Mouse (Mus musculus) intestine, embryonic 16.5 days (tissue): Measurements from ENCODE around the gene Slc6a12. TPM values are rescaled to one million over a fixed set of nuclear protein-coding genes. Genes with fewer than 3 reads are reported as not detected.
A peak's percentile ranks its signal among the peaks of the same experiment; 100 is the strongest.

Source experiments
- ATAC-seq: fragments of 200-750 bp; cut with Nextera tagmentation; 2 replicates; pipeline ENCODE4 v1.8.0; 2017; ENCODE audit warnings: moderate TSS enrichment, moderate library complexity
- H3K27ac ChIP-seq: fragments of 300-500 bp; sonication (generic); 2 replicates; pipeline ENCODE4 v1.5.1; 2014; ENCODE audit warnings: mild to moderate bottlenecking, low read length
- H3K27me3 ChIP-seq: fragments of 300-500 bp; sonication (generic); replicated peaks from 2 replicates; pipeline ENCODE4 v1.6.1; 2014; ENCODE audit warnings: low read length, control low read depth, mixed read lengths; ENCODE audit not compliant: control insufficient read depth, insufficient read depth
- H3K36me3 ChIP-seq: fragments of 300-500 bp; sonication (generic); 2 replicates; pipeline ENCODE4 v1.6.1; 2014; ENCODE audit warnings: low read length, control low read depth; ENCODE audit not compliant: control insufficient read depth, insufficient read depth
- H3K4me1 ChIP-seq: fragments of 300-500 bp; sonication (generic); 2 replicates; pipeline ENCODE4 v1.6.1; 2014; ENCODE audit warnings: low read length, control low read depth, mixed read lengths; ENCODE audit not compliant: control insufficient read depth, insufficient read depth
- H3K4me2 ChIP-seq: fragments of 300-500 bp; sonication (generic); 2 replicates; pipeline ENCODE4 v1.6.1; 2014; ENCODE audit warnings: low read depth, low read length, control low read depth
- H3K4me3 ChIP-seq: fragments of 300-500 bp; sonication (generic); 2 replicates; pipeline ENCODE4 v1.5.1; 2014; ENCODE audit warnings: mild to moderate bottlenecking, low read length
- H3K9ac ChIP-seq: fragments of 300-500 bp; sonication (generic); 2 replicates; pipeline ENCODE4 v1.6.1; 2014; ENCODE audit warnings: low read depth, low read length
- H3K9me3 ChIP-seq: fragments of 300-500 bp; sonication (generic); 2 replicates; pipeline ENCODE4 v1.6.1; 2016; ENCODE audit warnings: low read length, control low read depth; ENCODE audit not compliant: control insufficient read depth
- WGBS: fragments of 180-500 bp; shearing (Covaris S2); extraction: QIAGEN DNeasy Blood & Tissue Kit; methylation state at CpG from one replicate; pipeline ENCODE4 v1.1.7; 2014; 5-methylcytosine and 5-hydroxymethylcytosine counted together
- polyA plus RNA-seq: library from polyadenylated mRNA; unstranded; fragments of >200 nt; fragmentation: Nextera tagmentation; extraction: Ambion mirVana; gene quantifications from 2 replicates; pipeline ENCODE4 v1.2.1, GENCODE M21; 2015

Slc6a12 gene
- polyA plus RNA-seq, 1 experiment from 2014 or later: 0.22 TPM

- WGBS: 25% methylated on average over 3 of the region's 3 CpGs
- H3K9me3 ChIP-seq: no peaks in the 10 kb centered on the region
- no peaks in the 10 kb centered on the region for H3K27me3 ChIP-seq
- ATAC-seq: peak; percentile 72
- H3K4me2 ChIP-seq: no peak overlapping the region
- no peak overlapping the region for H3K4me3 ChIP-seq
- no peaks in the 10 kb centered on the region for H3K36me3 ChIP-seq
- no peak overlapping the region for H3K27ac ChIP-seq
- H3K4me1 ChIP-seq: no peaks in the 10 kb centered on the region
- no peak overlapping the region for H3K9ac ChIP-seq
Measured at GRCm38 (mm10) chr6:121337770-121338518, 4.9 kb upstream of the Slc6a12 start.

DNA sequence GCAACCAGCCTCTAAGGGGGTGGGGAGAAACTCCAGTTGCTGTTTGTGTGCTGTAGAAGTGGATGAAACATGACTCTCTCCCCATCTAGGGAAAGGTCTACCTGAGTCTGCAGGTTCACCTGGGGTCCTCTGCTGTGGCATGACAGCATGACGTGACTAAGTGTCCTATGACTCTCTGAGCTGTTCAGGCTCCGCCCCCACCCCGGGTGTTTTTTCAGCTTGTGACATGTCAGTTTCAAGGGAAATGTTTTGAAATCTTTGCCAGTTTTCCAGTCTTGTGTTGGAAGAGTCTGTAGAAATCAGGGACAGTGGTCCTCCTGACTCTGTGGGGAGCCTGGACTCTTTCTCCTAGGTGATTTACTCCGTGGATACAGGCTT, 4.4 kb upstream of the Slc6a12 start:
- H3K4me3 ChIP-seq: no peak overlapping the region
- no peaks in the 10 kb centered on the region for H3K27me3 ChIP-seq
- H3K27ac ChIP-seq: no peak overlapping the region
- H3K4me1 ChIP-seq: no peaks in the 10 kb centered on the region
- no peaks in the 10 kb centered on the region for H3K36me3 ChIP-seq
- H3K9ac ChIP-seq: no peak overlapping the region
- ATAC-seq: no peak; the same call in 1 of the 2 replicates
- H3K4me2 ChIP-seq: no peak overlapping the region
- H3K9me3 ChIP-seq: no peaks in the 10 kb centered on the region
- WGBS: 40% methylated on average over 4 of the region's 4 CpGs

GRCm38 (mm10) chr6:121341650-121342049, 1.2 kb upstream of the Slc6a12 start:
- WGBS: 85% methylated on average over 6 of the region's 6 CpGs
- ATAC-seq: no peak
- Histone ChIP-seq H3K9me3 (no peaks in the 10 kb centered on the region), H3K4me2 (no peak overlapping the region), H3K4me3 (no peak overlapping the region), H3K9ac (no peak overlapping the region), H3K27ac (no peak overlapping the region), H3K27me3 (no peaks in the 10 kb centered on the region), H3K4me1 (no peaks in the 10 kb centered on the region), H3K36me3 (no peaks in the 10 kb centered on the region)

DNA sequence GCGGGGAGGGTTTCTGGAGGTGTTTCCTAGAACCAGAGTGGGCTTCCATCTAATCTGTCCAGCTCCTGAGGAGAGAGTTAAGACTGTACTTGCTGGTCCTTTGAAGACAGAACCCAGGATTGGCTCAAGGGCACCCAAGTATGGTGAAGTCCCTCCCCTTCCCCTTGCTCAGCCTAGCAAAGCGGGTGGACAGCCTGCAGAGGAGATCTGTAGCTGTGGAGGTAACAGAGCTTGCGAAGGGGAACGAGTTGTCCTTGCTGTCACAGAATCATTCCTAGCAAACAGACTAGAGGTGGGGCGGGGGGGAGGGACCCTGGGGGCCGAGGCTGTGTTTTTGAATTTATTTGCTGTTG, 871 bp downstream of the Slc6a12 start:
- Histone ChIP-seq H3K4me2 (no peak overlapping the region), H3K27ac (no peak overlapping the region), H3K4me3 (no peak overlapping the region), H3K9me3 (no peaks in the 10 kb centered on the region), H3K27me3 (no peaks in the 10 kb centered on the region), H3K9ac (no peak overlapping the region), H3K36me3 (no peaks in the 10 kb centered on the region), H3K4me1 (no peaks in the 10 kb centered on the region)
- WGBS: 43% methylated on average over 6 of the region's 6 CpGs
- ATAC-seq: no peak

DNA sequence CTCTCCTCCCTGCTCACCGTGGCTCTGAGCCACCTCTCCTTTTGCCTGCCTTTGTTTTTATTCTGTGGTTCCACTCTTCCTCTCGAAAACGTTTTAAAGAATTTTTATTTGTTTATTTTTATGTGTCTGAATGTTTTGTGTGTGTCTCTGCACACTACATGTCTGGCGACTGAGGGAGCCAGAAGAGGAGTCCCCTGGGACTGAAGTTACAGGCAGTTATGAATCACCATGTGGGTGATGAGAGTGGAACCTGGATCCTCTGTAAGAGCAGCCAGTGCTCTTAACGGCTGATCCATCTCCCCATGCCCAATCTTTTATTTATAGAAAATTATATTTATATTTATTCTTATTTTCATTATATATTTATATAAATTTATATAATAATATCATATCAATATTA, 1.5 kb downstream of the Slc6a12 start:
- H3K4me1 ChIP-seq: no peaks in the 10 kb centered on the region
- no peak overlapping the region for H3K27ac ChIP-seq
- no peaks in the 10 kb centered on the region for H3K27me3 ChIP-seq
- no peaks in the 10 kb centered on the region for H3K9me3 ChIP-seq
- no peak for ATAC-seq
- H3K4me2 ChIP-seq: no peak overlapping the region
- no peaks in the 10 kb centered on the region for H3K36me3 ChIP-seq
- no peak overlapping the region for H3K4me3 ChIP-seq
- H3K9ac ChIP-seq: no peak overlapping the region
- 45% methylated on average over 5 of the region's 5 CpGs for WGBS

DNA sequence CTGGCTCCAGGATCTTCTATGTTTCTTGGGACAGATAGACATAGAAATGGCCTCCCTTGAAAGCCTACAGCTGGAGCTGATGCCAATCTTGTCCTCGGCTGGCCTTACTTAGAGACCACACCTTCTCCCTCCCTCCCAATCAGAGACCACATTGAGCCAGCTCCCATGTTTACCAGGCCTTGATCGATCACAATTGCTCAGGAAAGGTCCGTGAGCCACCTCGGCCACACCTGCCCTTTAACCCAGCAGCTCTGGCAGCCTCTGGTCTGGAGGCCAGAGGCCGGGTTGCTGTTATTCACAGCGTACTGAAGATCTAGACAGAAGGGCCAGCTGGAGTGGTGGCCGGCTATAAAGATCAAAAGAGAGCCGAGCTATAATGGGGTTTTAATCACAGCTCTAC, 3.6 kb downstream of the Slc6a12 start:
- no peaks in the 10 kb centered on the region for H3K36me3 ChIP-seq
- no peaks in the 10 kb centered on the region for H3K27me3 ChIP-seq
- ATAC-seq: no peak
- no peak overlapping the region for H3K27ac ChIP-seq
- no peak overlapping the region for H3K4me3 ChIP-seq
- no peaks in the 10 kb centered on the region for H3K4me1 ChIP-seq
- WGBS: 25% methylated on average over 8 of the region's 8 CpGs
- no peak overlapping the region for H3K9ac ChIP-seq
- no peaks in the 10 kb centered on the region for H3K9me3 ChIP-seq
- H3K4me2 ChIP-seq: no peak overlapping the region

GRCm38 (mm10) chr6:121352276-121352675, 9.4 kb downstream of the Slc6a12 start:
- ATAC-seq: no peak
- no peak overlapping the region for H3K4me3 ChIP-seq
- no peaks in the 10 kb centered on the region for H3K36me3 ChIP-seq
- no peak overlapping the region for H3K4me2 ChIP-seq
- H3K4me1 ChIP-seq: no peaks in the 10 kb centered on the region
- no peak overlapping the region for H3K9ac ChIP-seq
- WGBS: 59% methylated on average over 2 of the region's 2 CpGs
- H3K9me3 ChIP-seq: no peaks in the 10 kb centered on the region
- no peak overlapping the region for H3K27ac ChIP-seq
- H3K27me3 ChIP-seq: no peaks in the 10 kb centered on the region

DNA sequence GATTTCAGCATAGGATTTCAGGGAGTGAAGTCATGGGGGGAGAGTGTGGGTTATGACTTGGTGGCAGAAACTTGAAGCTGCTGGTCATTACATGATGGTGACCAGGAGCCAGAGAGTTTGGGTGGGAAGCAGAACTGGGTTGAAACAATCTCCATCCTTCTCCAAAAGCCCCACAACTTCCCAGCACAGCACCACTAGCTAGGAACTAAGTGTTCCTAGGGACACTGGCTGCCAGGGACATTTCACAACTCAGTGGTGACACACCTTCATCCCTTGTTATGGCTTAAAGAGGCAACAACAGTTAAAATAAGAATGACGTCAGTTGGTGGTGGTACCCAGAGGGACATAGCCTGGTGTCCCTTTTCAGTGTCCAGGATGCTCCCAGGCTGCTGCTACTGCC, 13.2 kb downstream of the Slc6a12 start:
- Histone ChIP-seq H3K27ac (no peak overlapping the region), H3K4me2 (no peak overlapping the region), H3K27me3 (no peaks in the 10 kb centered on the region), H3K9ac (no peak overlapping the region), H3K36me3 (no peaks in the 10 kb centered on the region), H3K9me3 (no peaks in the 10 kb centered on the region), H3K4me3 (no peak overlapping the region), H3K4me1 (no peaks in the 10 kb centered on the region)
- no peak for ATAC-seq
- 88% methylated on average over 1 of the region's 1 CpGs for WGBS

DNA sequence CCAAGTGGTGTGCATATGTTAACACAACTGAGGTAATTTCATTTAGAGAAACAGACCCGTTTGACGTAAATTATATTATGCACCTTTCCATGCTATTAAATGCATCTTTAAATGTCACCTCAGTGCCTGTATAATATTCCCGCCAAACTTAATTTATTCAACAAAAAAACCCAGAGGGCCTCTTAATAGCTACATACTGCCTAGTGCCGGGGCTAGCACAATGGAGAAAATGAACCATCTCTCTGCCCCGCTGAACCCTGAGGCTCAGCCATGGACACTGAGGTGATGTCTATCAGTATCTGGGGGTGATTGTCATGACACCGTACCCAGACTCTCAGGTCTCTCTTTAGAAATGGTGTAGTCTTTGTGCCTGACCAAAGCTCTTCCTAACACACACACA, 14.4 kb downstream of the Slc6a12 start:
- H3K4me2 ChIP-seq: no peak overlapping the region
- no peak overlapping the region for H3K27ac ChIP-seq
- WGBS: 85% methylated on average over 6 of the region's 6 CpGs
- H3K4me1 ChIP-seq: no peaks in the 10 kb centered on the region
- no peak overlapping the region for H3K4me3 ChIP-seq
- no peak for ATAC-seq
- no peaks in the 10 kb centered on the region for H3K27me3 ChIP-seq
- no peak overlapping the region for H3K9ac ChIP-seq
- no peaks in the 10 kb centered on the region for H3K36me3 ChIP-seq
- H3K9me3 ChIP-seq: no peaks in the 10 kb centered on the region

- H3K27me3 ChIP-seq: no peaks in the 10 kb centered on the region
- H3K36me3 ChIP-seq: no peaks in the 10 kb centered on the region
- no peak overlapping the region for H3K9ac ChIP-seq
- no peak for ATAC-seq
- H3K4me3 ChIP-seq: no peak overlapping the region
- H3K27ac ChIP-seq: no peak overlapping the region
- H3K4me1 ChIP-seq: no peaks in the 10 kb centered on the region
- 73% methylated on average over 6 of the region's 6 CpGs for WGBS
- no peaks in the 10 kb centered on the region for H3K9me3 ChIP-seq
- H3K4me2 ChIP-seq: no peak overlapping the region
Measured at GRCm38 (mm10) chr6:121363061-121363460, 20.2 kb downstream of the Slc6a12 start.
